Mouse (Mus musculus): Measurements from ENCODE around the gene Tbxas1.

Gene Tbxas1

DNA sequence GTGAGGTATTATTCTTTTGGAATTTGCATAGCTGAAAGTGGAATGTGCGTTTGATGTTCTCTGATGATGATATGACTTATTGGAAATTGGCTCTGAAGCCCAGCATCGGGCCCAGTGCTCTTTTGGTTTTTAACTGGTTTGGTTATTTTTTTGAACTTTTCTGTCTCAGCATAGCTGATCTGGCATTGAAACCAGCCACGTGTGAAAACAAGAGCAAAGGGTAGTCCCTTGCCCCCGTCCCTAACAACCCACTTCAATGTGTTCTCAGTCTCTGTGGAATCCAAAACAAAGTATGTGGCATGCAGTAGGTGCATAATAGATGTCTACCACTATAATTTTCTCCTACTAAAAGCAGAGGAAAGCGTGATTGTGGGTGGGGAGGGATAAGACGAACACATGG, 44.9 kb downstream of the Tbxas1 start:
- in situ Hi-C loops (cut with MboI, MseI): loop anchor here (25.0 kb wide), 1 partner anchor 258 kb away; the partner anchor contains the start of gene Clec2l (in 2 of the 2)

DNA sequence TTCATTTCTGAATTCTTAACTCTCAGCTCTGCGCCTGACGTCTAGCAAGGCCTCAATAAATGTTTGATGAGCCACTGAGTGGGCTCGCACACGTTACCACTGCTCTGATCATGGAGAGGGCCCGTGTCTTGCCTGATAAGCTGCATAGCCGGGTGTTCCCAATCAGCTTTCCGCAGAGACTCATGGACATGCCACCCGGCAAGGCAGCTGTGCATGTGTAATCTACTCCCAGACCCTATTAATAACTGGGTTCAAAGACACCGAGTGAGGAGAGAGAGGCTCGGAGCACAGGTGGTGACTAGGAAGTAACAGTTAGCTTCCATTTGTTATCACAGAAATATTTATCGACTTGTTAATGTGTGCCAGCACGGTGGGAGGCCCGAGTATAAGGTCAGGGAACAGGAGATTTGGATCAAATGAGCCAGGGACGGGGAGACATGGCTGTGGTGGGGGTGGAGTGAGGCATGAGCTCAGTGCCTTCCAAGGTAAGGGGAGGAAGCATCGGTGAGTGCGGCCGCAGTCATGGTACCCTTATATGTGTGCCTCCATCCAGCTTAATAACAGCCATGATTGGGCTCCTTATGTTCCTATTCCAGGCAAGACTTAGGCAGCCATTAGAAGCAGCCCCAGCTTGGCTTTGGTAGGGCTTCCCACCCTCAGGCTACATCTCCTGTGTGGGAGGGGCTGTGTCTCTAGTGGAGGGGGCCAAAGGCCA, 46.0 kb downstream of the Tbxas1 start:
- in situ Hi-C loops (cut with MboI, MseI): loop anchor here (25.0 kb wide), 1 partner anchor 259 kb away; the partner anchor contains the start of gene Clec2l (in 2 of the 2)

DNA sequence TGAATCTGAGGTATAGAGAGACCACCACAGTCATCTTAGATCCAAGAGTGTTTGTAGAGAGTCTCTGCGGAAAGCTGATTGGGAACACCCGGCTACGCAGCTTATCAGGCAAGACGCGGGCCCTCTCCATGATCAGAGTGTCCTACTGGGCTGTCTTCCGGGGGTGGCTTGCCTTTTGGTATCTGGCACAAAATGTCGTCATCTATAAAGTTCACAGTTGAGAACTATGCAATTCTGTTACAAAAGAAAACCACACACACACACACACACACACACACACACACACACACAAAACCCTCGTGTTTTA, 46.6 kb downstream of the Tbxas1 start:
- in situ Hi-C loops (cut with MboI, MseI): loop anchor here (25.0 kb wide), 1 partner anchor 259 kb away; the partner anchor contains the start of gene Clec2l (in 2 of the 2)

DNA sequence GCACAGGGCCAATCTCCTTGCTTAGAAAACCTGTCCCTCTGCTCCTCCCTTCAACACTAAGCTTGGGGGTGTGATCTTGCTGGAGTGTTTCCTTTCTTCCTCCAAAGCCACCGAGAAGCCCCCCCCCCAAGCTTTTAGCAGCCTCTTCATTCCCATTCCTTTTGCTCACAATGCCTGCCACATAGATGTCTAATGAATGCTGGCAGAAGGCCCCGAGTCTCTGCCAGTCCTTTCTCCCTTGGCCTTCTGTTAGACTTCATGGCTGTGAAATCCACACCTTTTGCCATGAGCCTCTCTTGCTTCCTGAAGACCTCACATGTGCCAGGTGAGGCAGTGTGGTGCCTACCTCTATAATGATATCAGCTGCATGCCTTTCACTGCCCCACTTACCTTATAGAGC, 47.3 kb downstream of the Tbxas1 start:
- in situ Hi-C loops (cut with MboI, MseI): loop anchor here (25.0 kb wide), 1 partner anchor 260 kb away; the partner anchor contains the start of gene Clec2l (in 2 of the 2)

DNA sequence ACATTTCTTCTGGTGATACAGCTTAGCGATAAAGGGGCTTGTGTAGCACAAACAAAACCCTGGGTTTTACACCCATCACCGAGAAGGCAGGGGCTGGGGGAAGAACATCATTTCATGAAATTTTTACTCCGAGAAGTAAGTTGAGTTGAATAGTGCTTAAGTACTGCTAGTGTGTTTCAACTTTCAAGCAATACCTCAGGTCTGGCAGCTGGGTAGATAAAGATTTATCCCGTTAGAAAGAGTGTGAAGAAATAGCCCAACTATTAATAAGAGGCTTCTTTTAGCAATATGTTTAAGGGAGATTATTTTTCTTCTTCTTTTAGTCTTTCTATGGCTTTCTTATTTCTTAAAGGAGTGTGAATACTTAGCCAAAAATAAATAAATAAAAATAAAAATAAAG, 48.2 kb downstream of the Tbxas1 start:
- in situ Hi-C loops (cut with MboI, MseI): loop anchor here (25.0 kb wide), 1 partner anchor 261 kb away; the partner anchor contains the start of gene Clec2l (in 2 of the 2)

DNA sequence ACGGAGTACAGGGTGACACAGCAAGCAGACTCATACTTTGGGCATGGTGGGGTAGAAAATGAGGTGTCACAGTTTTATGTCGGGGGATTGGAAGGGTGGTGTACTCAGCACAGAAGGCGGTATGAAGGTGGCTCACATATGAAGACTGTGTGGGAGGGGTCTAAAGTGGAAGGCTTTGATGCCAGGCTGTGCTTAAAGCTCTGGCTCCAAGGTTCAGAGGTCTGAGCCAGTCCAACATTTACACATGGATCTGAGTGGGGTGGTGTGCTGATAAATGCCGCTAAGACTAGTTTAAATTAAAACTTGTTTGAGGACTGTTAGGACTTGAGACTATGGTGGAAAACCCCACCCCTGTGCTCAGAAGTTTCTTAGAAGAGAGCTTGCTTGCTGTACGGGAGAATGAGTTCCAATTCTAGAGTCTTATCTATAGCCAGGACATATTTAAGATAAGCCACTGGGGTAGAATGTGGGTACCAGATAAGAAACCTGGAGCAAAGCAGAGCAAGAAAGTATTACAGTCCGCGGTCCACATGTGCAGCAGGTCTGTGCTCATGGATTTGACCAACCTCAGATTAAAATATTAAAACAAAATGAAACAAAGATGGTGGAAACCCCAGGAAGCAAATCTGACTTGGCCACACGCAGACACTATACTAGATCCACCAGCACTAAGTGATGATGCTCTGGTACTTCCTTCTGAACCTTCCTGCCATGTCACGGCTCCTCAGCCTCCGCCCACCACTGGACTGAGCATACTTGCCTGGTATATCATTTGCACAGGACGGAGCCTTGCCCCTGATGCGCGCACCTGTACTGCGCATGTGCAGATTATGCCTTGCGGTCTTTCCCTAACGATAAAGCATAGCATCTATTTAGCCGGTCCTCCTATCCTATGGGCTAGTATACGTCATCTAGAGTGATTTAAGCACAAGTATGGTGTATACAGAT, 48.9 kb downstream of the Tbxas1 start:
- in situ Hi-C loops (cut with MboI, MseI): loop anchor here (25.0 kb wide), 1 partner anchor 262 kb away; the partner anchor contains the start of gene Clec2l (in 2 of the 2)

DNA sequence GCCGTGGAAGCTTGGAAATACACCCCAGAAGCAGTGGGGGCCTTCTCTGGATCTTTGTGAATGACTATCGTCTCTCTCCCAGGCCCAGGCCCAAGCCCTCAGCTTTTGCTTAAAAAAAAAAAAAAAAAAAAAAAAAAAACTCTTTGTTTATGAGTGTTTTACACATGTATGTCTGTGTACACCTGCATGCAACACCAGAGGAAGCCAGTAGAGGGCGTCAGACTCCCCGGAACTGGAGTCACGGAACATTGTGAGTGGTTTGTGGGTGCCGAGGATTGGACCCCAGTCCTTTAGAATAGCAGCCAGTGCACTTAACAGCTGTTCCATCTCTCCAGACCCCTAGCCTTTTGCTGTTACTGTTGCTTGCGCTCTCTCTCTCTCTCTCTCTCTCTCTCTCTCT, 50.5 kb downstream of the Tbxas1 start:
- in situ Hi-C loops (cut with MboI, MseI): no loop called here

DNA sequence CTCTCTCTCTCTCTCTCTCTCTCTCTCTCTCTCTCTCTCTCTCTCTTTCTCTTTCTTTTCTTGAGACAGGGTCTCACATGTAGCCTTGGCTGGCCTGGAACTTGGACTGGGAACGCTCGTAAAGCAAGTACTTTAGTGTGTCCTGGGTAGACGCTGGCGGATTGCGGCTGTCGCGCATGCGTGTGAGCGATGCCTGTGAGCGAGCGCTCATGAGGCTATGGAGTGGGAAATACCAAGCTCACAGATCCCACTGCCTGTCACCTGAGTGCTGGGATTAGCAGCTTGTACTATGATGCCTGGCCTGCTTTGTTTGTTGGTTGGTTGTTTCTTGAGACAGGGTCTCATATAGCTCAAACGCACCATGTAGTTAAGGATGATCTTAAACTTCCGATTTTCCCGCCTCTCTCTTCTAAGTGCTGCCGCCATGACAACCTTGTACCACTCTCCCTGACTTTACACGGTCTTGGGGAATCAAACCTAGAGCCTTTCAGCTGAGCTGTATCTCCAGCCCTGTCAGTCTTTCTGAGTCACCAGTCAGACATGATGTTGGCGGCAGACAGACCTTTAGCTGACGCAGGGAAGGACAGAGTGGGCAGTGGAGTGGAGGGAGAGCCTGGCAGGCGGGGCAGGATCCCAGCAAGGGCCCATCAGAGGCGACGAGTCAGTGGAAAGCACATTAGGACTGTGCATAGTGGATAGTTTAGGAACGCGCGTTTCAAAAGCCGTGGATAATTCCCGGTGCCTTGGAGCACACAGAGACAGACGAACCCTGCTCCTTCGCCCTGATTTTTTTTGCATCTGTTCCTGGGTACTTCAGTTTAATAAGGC, 51.1 kb downstream of the Tbxas1 start:
- in situ Hi-C loops (cut with MboI, MseI): no loop called here

DNA sequence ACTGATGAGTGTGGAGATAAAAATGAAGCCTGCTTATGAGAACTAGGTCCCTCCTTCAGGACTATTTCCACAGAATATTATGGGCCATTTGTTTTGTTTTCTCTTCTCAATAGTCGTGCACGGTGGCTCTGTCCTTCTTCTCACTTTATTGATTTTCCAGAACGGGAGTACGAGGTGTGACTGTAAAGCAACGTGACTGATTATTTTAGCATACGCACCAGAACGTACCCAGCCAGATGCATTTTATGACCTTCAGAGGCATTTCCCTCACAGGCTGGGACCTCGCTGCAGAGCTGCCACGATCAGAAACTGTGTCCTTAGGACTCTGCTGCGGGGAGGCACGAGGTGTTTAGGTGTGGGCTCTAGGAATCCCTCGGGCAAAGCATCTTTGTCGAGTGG, 51.8 kb downstream of the Tbxas1 start:
- in situ Hi-C loops (cut with MboI, MseI): no loop called here

DNA sequence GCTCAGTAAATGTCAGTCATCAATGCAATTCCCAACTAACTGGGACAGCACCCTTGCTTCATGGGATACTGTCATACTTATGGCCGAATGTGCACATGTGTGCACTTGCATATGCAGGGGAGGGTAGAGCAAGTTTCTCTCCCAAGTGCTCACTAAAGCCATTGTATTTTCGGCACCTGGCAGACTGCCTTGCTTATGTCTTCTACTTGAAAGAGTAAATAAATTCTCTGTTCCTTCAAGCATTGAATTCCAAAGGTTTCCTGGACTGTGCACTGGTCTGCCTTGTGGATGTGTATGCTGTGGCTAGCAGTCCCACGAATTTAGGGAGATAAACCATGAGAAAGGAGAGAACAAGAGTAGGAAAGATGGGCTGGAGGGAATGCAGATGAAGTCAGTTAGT, 53.3 kb downstream of the Tbxas1 start:
- in situ Hi-C loops (cut with MboI, MseI): no loop called here

DNA sequence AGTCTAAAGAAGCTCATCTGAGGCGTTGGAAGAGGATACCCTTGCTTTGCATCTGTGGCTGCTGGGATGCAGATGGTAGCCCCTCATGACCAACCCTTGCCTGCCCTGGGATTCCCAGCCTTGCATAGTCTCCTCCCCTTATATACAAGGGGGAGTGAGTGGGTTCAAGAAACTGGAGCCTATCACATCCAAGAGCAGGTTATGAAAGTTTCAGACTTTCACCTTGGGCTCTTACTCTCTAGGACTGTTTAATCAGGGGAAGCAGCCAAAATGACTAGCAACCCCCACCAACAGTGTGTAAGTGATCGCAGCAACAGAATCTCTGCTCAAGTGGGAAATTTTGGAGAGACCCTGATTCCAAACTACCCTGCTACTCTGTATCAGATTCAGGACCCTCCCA, 60.8 kb downstream of the Tbxas1 start:
- in situ Hi-C loops (cut with MboI, MseI): no loop called here

DNA sequence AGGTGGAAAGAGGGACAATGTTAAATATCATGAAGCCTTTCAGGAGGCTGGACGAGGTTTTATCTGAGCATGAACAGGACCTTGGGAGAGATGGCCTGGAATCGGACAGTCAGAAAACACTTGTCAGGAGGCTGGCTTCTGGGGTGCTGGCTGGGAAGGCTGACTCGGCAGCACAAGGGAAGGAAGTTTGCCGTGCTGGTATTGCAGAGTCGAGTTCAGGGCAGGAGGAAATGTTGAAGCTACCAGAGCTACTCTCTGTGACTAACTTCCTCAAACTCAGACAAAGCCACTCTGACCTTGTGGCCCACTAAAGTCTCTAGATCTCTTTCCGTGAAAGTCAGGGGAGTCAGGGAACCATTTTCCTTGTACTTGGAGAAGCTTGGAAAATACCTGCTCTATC, 63.2 kb downstream of the Tbxas1 start:
- in situ Hi-C loops (cut with MboI, MseI): no loop called here

DNA sequence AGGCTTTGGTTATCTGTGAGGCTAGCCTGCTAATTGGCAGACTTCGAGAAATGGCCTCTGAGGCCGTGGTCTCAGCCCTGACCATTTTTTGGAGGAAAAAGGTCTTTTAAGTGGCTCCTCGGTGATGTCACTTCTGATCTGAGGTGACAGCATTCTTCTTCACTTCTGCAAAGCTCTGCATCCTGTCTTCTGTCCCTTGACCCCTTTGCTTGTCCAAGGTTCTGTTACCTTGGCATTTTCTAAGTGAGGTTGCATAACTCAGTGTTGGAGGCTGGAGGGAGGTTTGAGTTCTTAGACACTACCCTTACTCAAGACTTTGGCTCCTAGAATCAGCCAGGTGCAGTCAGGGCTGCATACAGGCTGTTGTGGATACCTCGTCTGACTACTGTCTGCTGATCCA, 63.9 kb downstream of the Tbxas1 start:
- in situ Hi-C loops (cut with MboI, MseI): no loop called here

DNA sequence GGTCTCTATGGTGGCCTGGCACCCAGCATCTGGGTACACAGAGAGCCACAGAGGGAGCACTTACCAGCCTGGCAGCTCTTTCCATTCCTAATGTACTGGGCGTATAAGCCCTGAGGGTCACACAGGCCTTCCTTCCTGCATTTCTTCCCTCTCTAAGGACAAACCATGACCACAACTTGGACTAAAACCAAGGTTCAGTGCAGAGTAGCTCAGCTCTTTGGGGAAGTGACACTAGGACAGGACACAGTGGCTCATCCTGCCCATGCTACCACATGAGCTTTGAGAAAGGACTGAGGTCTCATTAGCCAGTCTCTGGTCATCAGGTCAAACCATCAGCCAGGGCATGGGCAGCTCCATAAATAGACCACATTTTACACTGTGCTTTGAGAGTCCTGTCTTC, 65.8 kb downstream of the Tbxas1 start:
- in situ Hi-C loops (cut with MboI, MseI): no loop called here

DNA sequence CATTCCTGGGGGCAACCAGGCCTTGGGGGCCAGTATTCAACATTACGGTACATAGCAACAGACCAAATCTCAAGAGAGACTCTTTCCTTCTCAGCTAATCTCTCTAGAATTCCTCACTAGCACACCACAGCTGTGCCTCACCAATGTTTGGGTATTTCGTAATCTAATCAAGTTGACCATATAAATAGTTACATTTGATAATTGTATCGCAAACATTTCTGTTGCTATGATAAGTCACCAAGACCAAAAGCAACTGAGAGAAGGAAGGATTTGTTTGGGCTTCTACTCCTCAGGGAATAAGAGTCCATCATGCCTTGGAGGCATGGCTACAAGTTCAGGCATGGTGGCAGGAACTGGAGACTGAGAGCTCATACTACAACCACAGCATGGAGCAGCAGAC, 67.6 kb downstream of the Tbxas1 start:
- in situ Hi-C loops (cut with MboI, MseI): no loop called here

DNA sequence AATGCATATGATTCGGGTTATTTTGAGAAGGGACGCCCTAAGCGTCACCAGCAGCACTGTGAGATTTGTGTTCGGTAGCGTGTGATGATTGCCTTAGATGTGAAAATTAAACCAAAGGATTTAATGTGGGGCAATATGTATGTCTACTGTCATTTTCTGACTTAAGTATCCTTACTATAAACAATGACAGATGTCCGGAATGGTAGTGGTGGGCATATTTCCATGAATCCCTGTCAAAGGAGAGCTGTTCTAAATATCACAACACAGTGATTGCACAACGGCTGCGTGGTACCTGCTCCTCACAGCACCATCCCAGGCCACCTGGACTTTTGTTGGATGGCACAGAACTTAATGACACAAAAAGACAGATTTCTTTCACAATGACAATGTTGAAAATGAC, 69.2 kb downstream of the Tbxas1 start:
- in situ Hi-C loops (cut with MboI, MseI): no loop called here

DNA sequence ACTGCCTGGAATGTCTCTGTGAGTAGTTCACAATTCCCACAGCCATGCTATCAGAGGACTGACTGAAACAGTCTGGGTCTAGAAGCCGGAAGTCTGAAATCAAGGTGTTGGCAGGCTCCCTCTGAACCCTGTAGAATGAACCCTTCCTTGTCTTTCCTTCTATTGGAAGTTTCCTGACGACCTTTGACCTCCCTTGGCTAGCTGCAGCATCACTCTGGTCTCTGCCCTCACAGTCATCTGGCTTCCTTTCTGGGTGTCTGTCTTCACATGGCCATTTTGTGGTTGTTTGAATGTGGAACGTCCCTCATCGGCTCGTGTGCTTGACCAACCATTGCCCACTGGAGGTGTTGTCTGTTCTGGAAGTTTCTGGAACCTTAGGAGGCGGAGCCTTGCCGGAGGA, 69.6 kb downstream of the Tbxas1 start:
- in situ Hi-C loops (cut with MboI, MseI): no loop called here

DNA sequence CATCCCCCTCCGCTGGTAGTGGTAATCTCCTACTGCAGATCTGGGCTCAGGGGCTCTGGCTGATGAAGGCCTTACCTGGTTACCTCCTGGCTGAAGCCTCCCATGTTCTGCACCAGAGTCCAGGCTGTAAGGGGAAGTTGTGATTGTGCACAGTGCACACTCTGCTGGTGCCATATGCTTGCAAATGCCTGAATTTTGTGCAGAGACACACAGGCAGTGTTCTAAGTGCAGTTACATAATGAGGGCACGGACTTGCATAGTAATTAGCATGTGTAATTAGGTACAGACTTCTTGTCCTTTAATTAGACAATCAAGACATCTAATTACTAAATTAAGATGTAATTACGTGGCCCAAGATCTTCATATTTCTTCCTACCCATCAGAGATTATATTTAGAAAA, 70.5 kb downstream of the Tbxas1 start:
- in situ Hi-C loops (cut with MboI, MseI): no loop called here

DNA sequence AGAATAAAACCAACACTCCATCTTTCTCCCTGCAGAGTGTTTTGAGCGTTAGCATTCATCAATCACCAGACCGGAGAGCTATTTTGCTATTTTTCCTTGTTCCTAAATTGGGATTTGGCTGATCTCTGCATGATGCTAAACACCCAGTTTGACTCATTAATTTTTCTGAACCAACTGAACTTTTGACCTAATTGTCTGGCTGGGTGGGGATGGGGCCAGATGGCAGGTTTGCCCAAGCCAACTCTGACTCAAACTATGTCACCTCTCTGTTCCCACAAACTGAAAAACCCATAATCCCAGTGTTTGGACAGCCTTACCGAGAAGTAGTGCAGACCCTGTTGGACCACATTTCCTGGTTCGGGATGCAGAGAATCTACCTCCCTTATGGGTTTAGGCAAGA, 72.1 kb downstream of the Tbxas1 start:
- in situ Hi-C loops (cut with MboI, MseI): no loop called here

DNA sequence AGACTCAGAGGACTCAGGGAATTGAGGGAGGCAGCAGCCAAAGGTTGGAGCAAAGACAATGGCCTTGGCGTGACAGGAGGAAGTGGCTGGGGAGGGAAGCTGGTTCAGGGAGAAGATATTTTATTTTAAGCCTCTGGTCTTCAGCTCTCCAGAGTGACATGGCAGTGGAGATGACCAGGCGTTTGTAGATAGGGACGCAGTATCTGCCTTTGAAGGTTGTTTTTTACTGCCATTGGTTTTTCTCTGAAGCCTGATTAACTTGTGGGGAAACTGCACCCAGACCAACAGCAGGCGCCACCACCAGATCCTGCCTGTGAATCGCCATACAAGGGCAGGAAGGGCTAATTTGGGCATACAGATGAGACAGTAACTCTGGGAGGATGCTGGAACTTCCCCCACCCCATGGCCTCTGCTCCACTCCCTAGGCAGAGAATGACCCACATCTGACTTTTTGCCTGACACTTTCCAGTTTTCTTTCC, 74.5 kb downstream of the Tbxas1 start:
- in situ Hi-C loops (cut with MboI, MseI): no loop called here

DNA sequence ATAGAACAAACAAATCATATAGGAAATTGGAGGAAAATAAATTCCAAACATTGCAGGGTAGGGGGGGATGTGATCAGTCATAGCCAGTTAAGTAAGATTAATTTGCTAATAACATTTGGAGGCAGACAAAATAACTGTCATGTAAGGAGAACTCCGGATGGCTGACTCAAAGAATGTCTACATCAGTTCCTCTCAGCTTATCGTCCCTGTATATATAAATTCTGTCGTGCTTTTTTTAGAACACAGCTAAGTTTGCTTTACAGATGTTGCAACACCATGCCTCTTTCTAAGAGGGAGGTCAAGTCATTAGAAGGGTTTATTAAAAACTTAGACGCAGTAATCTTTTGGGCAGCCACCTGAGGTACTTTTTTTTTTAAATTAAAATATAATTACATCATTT, 75.1 kb downstream of the Tbxas1 start:
- in situ Hi-C loops (cut with MboI, MseI): no loop called here

DNA sequence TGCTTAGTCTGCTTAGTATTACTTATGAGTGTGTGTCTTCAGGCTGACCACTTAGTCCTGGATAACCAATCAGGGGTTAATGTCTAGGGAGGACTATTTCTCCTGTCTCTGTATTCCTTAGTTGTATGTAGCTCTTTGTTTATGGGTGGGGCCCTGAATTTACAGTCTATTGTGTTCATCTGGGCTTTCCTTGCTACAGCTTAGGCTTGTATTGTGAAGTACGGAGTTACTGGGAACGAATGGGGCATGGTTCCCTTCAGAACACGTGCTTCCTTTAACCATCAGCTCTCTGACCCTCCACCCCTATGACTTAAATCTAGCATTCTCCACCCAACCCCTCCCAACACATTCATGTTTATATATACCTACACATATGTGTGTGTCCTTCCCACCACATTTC, 75.6 kb downstream of the Tbxas1 start:
- in situ Hi-C loops (cut with MboI, MseI): no loop called here
